Mouse (Mus musculus): ENCODE data around the gene Rgl1. TPM values are rescaled to one million over a fixed set of nuclear protein-coding genes. Genes with fewer than 3 reads are reported as not detected.
A peak's percentile ranks its signal among the peaks of the same experiment; 100 is the strongest.

The Rgl1 gene
- polyA plus RNA-seq, 1 experiment from 2014 or later: 48.3 TPM

DNA sequence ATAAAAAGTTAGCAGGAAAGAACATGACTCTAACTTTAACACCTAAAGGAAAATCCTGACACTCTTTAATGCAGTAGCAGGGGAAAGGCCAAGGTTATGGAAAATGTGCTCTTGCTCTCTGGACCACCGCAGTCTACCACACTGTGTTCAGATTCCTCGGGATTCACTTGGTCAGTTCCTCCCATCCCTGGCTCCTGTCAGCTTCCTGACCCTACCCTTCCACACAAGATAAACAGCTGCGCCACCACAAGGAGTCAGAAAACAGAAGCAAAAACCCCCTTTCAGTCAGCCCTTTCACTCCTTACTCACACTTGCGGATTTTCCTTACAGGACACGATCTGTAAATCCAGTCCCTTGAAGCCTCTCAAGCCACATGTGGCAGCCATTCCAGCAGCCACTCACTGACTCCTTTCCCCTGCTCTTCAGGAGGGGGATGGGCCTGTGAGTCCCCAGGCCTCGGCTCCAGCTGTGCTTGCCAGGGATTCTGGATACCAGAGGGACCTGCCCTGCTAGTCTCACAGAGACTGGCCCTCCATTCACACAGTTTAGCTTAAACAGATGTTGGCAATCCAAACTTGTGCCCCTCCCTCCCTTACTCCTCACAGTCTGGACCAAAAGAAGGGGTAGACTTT lies 78.9 kb downstream of the Rgl1 start:
- H3K9me3 ChIP-seq (replicated peaks; ENCODE audit: control insufficient read depth, low read length): no peaks in the 10 kb centered on the region
- 23% methylated on average over 6 of the region's 6 CpGs for WGBS
- H3K4me1 ChIP-seq (ENCODE audit: control insufficient read depth, insufficient read depth, low read length): peaks cover 20% of the 10 kb centered on the region
- ATAC-seq (ENCODE audit: insufficient read depth, low FRiP score): peak; percentile 56
- no peak overlapping the region for H3K4me3 ChIP-seq (replicated peaks; ENCODE audit: low read length)
- no peaks in the 10 kb centered on the region for H3K36me3 ChIP-seq (ENCODE audit: control insufficient read depth, insufficient read depth, low read length)
- no peaks in the 10 kb centered on the region for H3K27me3 ChIP-seq (ENCODE audit: control insufficient read depth, insufficient read depth, low read length)
- H3K9ac ChIP-seq (ENCODE audit: low read length): peak overlapping the region; percentile 43
- H3K4me2 ChIP-seq (ENCODE audit: low read depth, low read length): no peak overlapping the region
- peak overlapping the region; percentile 35 for H3K27ac ChIP-seq (ENCODE audit: low read length)

DNA sequence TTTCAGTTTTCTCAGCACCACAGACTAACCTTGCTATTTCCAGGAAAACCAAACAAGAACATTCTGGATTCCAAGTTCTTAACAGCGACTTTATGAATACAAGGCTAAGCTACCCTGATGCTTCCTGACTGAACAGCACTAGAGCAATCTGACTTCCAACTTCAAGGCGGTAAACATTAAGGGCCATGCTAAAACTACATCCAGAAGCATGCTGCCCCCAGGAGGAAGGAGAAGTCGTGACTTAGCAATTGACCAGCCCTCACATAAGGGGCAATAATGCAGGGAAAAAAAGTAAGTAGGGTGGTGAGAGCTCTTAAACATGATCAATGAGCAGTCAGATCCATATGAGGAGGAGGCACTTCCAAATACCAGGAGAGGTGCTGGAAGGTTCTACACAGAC lies 80.6 kb downstream of the Rgl1 start:
- 76% methylated on average over 3 of the region's 3 CpGs for WGBS
- Histone ChIP-seq H3K9me3 (replicated peaks; ENCODE audit: control insufficient read depth, low read length) (no peaks in the 10 kb centered on the region), H3K4me3 (replicated peaks; ENCODE audit: low read length) (no peak overlapping the region), H3K9ac (ENCODE audit: low read length) (no peak overlapping the region), H3K27me3 (ENCODE audit: control insufficient read depth, insufficient read depth, low read length) (no peaks in the 10 kb centered on the region), H3K27ac (ENCODE audit: low read length) (no peak overlapping the region), H3K4me2 (ENCODE audit: low read depth, low read length) (no peak overlapping the region), H3K36me3 (ENCODE audit: control insufficient read depth, insufficient read depth, low read length) (no peaks in the 10 kb centered on the region), H3K4me1 (ENCODE audit: control insufficient read depth, insufficient read depth, low read length) (peaks cover 33% of the 10 kb centered on the region)
- ATAC-seq (ENCODE audit: insufficient read depth, low FRiP score): no peak

DNA sequence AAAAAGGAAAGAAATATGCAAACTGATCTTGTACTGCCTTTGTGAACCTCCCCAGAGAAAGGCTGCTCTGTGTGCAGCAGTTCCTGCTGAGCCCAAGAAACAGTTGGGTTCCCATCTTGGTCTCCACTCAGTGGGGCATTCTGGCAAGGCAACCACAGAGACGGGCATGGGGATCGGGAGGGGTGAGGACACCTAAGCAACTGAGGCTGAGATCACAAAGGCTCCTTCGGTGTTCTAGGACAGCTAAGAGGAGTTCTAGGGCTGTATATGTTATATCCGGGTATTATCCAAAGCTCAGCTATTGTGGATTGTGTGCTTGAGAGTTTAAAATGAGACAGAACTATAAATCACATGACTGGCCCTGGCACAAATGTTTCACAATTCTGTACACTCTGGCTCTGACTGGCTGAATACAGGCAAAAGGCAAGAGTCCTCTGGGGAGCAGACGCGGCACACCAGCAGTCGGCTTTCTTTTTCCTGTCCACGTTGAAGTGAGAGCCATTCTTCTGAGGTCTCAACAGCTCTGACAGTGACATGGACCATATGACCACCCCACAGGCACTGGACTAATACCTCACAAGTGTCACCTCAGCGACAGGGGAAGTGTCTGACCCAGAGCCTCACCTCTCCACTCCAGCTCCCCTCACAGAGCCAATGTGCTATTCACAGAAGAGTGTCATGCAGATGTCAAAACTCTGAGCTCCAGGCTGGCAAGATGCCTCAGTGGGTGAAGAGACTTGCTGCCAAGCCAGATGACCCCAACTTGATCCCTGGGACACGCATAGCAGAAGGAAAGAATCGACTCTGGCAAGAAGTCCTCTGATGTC lies 83.6 kb downstream of the Rgl1 start:
- ATAC-seq (ENCODE audit: insufficient read depth, low FRiP score): peak; percentile 9; the same call in 1 of the 2 replicates
- Histone ChIP-seq H3K27ac (ENCODE audit: low read length) (peak overlapping the region; percentile 60), H3K9me3 (replicated peaks; ENCODE audit: control insufficient read depth, low read length) (no peaks in the 10 kb centered on the region), H3K4me1 (ENCODE audit: control insufficient read depth, insufficient read depth, low read length) (peaks cover 39% of the 10 kb centered on the region), H3K9ac (ENCODE audit: low read length) (no peak overlapping the region), H3K4me2 (ENCODE audit: low read depth, low read length) (no peak overlapping the region), H3K36me3 (ENCODE audit: control insufficient read depth, insufficient read depth, low read length) (no peaks in the 10 kb centered on the region), H3K4me3 (replicated peaks; ENCODE audit: low read length) (no peak overlapping the region), H3K27me3 (ENCODE audit: control insufficient read depth, insufficient read depth, low read length) (no peaks in the 10 kb centered on the region)
- 43% methylated on average over 11 of the region's 11 CpGs for WGBS

DNA sequence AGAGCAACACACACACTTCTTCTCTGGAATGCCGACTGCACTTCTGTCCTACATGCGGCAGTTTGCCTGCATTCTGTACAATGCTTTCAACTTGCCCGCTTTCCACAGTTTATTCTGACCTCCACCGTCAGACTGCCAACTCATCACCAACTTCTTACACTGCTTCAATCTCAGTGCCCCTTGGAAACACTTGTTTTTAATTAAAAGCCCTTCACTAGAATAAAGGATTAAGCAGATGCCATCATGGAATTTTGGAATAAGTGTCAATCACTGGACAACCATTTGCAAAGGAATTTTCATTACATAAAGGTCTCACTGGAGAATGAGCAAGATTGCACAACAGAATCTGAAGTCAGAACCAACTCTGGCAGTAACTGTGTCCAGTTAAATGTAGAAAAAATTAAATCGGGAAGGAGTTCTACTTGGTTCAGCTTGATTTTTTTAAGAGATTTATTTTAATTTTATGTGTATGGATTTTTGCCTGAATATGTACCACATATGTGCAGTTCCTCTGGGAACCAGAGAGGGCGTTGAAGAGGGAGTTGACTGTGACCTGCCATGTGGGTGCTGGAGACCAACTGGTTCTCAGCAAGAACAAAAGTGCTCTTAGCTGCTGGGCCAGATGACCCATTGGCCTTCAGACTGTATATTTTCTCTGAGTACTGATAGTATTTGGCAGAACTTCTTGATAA lies 84.3 kb downstream of the Rgl1 start:
- peaks cover 36% of the 10 kb centered on the region for H3K4me1 ChIP-seq (ENCODE audit: control insufficient read depth, insufficient read depth, low read length)
- ATAC-seq (ENCODE audit: insufficient read depth, low FRiP score): no peak
- 56% methylated on average over 6 of the region's 6 CpGs for WGBS
- H3K4me3 ChIP-seq (replicated peaks; ENCODE audit: low read length): no peak overlapping the region
- no peaks in the 10 kb centered on the region for H3K9me3 ChIP-seq (replicated peaks; ENCODE audit: control insufficient read depth, low read length)
- H3K9ac ChIP-seq (ENCODE audit: low read length): no peak overlapping the region
- no peaks in the 10 kb centered on the region for H3K27me3 ChIP-seq (ENCODE audit: control insufficient read depth, insufficient read depth, low read length)
- H3K4me2 ChIP-seq (ENCODE audit: low read depth, low read length): no peak overlapping the region
- H3K36me3 ChIP-seq (ENCODE audit: control insufficient read depth, insufficient read depth, low read length): no peaks in the 10 kb centered on the region
- peak overlapping the region; percentile 60; the same call in 1 of the 2 replicates for H3K27ac ChIP-seq (ENCODE audit: low read length)

DNA sequence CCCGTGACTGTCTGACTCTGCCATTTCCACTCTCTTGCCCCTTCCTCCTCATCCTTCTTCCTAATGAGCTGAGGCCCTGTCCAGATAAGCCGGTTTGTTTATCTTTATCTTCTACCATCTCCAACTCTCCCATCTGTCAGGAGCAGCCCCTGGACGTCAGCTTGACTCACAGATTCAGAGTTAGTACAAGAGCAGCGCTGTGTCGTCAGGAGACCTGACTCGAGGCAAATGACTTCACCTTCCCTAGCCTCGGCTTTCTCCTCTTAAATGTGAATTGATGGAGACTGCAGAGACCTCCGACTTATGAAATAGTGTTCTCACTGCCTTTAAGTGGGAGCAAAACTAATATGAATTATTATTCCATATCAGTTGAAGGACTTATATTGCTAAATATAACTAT lies 85.0 kb downstream of the Rgl1 start:
- WGBS: 33% methylated on average over 8 of the region's 8 CpGs
- H3K27ac ChIP-seq (ENCODE audit: low read length): 0 out of 2 replicates have a peak overlapping the region, but pooled peaks have one; percentile 5

DNA sequence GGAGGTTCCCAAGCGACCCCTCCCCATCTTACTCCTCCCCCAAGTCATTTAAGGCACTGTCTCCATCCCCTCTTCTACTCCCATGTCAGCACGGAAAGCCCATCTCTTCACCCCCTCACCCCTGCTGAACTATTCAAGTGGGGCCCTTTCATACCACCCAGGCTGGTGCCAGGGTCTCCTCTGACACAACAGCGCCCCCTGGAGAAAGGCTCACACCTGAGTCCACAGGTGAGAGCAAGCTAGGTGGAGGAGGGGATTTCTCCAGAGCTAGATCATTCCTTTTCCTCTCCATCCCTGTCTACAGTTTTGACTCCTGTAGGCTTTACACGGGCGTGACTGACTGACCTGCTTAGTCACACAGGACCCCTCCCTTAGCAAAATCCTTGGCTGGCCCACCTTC lies 87.7 kb downstream of the Rgl1 start:
- Histone ChIP-seq H3K4me1 (ENCODE audit: control insufficient read depth, insufficient read depth, low read length) (peaks cover 36% of the 10 kb centered on the region), H3K9ac (ENCODE audit: low read length) (no peak overlapping the region), H3K27me3 (ENCODE audit: control insufficient read depth, insufficient read depth, low read length) (no peaks in the 10 kb centered on the region), H3K9me3 (replicated peaks; ENCODE audit: control insufficient read depth, low read length) (no peaks in the 10 kb centered on the region), H3K4me3 (replicated peaks; ENCODE audit: low read length) (no peak overlapping the region), H3K4me2 (ENCODE audit: low read depth, low read length) (no peak overlapping the region), H3K27ac (ENCODE audit: low read length) (peak overlapping the region; percentile 58), H3K36me3 (ENCODE audit: control insufficient read depth, insufficient read depth, low read length) (no peaks in the 10 kb centered on the region)
- 36% methylated on average over 5 of the region's 5 CpGs for WGBS
- 0 out of 2 replicates have a peak, but pooled peaks have one; percentile 11 for ATAC-seq (ENCODE audit: insufficient read depth, low FRiP score)

More for the DNA sequence above, 85.0 kb downstream of the Rgl1 start:
- no peak overlapping the region for H3K4me2 ChIP-seq (ENCODE audit: low read depth, low read length)
- H3K4me3 ChIP-seq (replicated peaks; ENCODE audit: low read length): no peak overlapping the region
- no peak for ATAC-seq (ENCODE audit: insufficient read depth, low FRiP score)
- no peaks in the 10 kb centered on the region for H3K36me3 ChIP-seq (ENCODE audit: control insufficient read depth, insufficient read depth, low read length)
- no peaks in the 10 kb centered on the region for H3K9me3 ChIP-seq (replicated peaks; ENCODE audit: control insufficient read depth, low read length)
- no peaks in the 10 kb centered on the region for H3K27me3 ChIP-seq (ENCODE audit: control insufficient read depth, insufficient read depth, low read length)
- peaks cover 36% of the 10 kb centered on the region for H3K4me1 ChIP-seq (ENCODE audit: control insufficient read depth, insufficient read depth, low read length)
- H3K9ac ChIP-seq (ENCODE audit: low read length): no peak overlapping the region

DNA sequence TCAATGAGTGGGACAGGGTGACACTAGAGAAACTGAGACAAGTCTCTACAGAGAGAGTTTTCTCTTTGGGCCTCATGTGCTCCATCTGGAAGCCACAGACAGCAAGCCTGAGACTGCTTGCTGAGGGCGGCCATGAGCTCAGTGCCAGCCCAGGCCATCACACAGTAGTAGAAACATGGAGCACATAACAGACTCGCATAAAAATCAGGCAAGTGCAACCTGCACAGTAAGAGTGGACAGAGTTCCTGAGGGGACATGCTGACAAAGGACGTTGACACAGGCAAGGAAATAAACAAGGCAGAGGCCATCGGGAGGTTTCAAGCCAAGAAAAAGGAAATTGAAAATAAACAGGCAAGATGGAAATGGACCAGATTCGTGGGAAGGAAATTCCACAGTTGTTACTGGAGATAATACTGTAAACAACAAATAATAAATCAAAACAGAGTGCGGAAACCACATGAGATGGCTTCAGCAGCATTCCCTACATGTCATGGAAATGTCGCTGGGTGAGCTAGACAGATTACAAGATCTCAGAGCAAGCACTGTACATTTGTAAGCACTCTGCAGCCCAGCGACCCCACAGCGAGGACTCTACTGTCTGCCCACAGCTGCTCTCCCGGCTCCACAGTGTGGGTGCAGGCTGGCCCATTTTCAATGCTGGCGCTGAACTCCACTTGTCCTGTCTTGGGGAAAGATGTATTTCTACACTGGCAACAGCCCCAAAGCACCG lies 88.5 kb downstream of the Rgl1 start:
- Histone ChIP-seq H3K27me3 (ENCODE audit: control insufficient read depth, insufficient read depth, low read length) (no peaks in the 10 kb centered on the region), H3K9ac (ENCODE audit: low read length) (no peak overlapping the region), H3K9me3 (replicated peaks; ENCODE audit: control insufficient read depth, low read length) (no peaks in the 10 kb centered on the region), H3K36me3 (ENCODE audit: control insufficient read depth, insufficient read depth, low read length) (no peaks in the 10 kb centered on the region), H3K4me2 (ENCODE audit: low read depth, low read length) (no peak overlapping the region), H3K27ac (ENCODE audit: low read length) (peak overlapping the region; percentile 58), H3K4me1 (ENCODE audit: control insufficient read depth, insufficient read depth, low read length) (peaks cover 34% of the 10 kb centered on the region), H3K4me3 (replicated peaks; ENCODE audit: low read length) (no peak overlapping the region)
- peak; percentile 64 for ATAC-seq (ENCODE audit: insufficient read depth, low FRiP score)
- WGBS: 44% methylated on average over 12 of the region's 12 CpGs

DNA sequence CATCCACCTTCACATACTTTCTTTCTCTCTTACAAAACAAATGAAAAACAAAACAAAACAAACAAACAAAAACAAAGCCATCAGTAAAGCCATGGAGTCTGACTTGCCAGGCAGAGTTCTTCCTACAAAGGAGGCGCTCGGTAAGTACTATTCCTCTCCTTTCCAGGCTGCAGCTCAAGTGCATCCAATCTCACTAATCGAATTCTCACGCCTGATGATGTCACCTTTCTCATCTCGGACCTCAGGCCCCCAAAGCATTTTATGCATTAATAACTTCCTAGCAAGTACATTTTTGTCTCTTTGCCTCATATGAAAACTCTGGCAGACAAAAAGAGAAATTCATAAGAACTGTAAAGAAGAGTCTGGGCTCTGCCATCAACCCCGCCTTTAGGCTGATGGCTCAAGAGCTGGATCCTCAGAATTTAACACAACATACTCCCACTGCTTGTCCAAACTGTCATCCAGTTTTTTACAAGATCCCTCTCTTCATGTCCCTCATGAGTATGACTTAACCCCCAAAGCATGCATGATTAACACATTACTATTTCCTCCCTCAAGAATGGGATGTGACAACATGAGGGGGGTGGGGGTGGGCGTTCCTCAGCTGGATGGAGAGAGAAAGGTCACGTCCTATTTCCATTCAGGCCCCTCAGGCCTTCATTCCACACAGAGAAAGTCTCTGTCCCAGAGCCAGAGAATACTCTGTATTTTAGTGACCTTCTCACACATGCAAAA lies 96.5 kb downstream of the Rgl1 start:
- Histone ChIP-seq H3K9me3 (replicated peaks; ENCODE audit: control insufficient read depth, low read length) (no peaks in the 10 kb centered on the region), H3K36me3 (ENCODE audit: control insufficient read depth, insufficient read depth, low read length) (no peaks in the 10 kb centered on the region), H3K4me1 (ENCODE audit: control insufficient read depth, insufficient read depth, low read length) (peaks cover 7% of the 10 kb centered on the region; the same call in 1 of the 2 replicates), H3K27me3 (ENCODE audit: control insufficient read depth, insufficient read depth, low read length) (no peaks in the 10 kb centered on the region), H3K9ac (ENCODE audit: low read length) (no peak overlapping the region), H3K27ac (ENCODE audit: low read length) (no peak overlapping the region), H3K4me2 (ENCODE audit: low read depth, low read length) (no peak overlapping the region), H3K4me3 (replicated peaks; ENCODE audit: low read length) (no peak overlapping the region)
- 61% methylated on average over 8 of the region's 8 CpGs for WGBS
- peak; percentile 73 for ATAC-seq (ENCODE audit: insufficient read depth, low FRiP score)

Data from stomach, embryonic 16.5 days (tissue).